Mouse (Mus musculus) brain, embryonic 14.5 days (tissue): ENCODE data around the gene Ptpn7.

ENCODE experiments used
- CTCF ChIP-seq: fragments of 200-500 bp; IDR thresholded peaks from 2 replicates; pipeline ENCODE4 v1.5.1; 2012; ENCODE audit warnings: inconsistent platforms, mild to moderate bottlenecking, moderate library complexity, borderline replicate concordance; ENCODE audit not compliant: insufficient read depth, insufficient read length; ENCODE audit errors: extremely low read depth
- POLR2A ChIP-seq: fragments of 200-500 bp; IDR thresholded peaks from 2 replicates; pipeline ENCODE4 v1.6.1; 2012; ENCODE audit warnings: mild to moderate bottlenecking, inconsistent platforms, borderline replicate concordance; ENCODE audit not compliant: poor library complexity, insufficient read depth, insufficient read length, severe bottlenecking; ENCODE audit errors: extremely low read depth

DNA sequence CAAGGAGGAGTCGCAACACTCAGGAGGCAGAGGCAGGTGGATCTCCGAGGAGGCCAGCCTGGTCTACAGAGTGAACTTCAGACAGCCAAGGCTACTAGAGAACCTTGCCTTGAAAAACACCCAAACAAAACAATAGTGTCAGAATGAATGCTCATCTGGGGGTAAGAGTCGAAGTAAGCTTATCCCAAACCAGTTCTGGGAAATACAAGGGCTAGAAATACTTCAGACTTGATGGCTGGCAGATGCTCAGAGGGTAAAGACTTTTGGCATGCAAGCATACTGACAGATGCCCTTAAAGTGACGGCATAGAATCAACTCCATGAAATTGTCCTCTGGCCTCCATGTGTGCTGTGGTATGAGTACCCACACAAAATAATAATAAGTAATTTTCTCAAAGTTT, 56.7 kb downstream of the Ptpn7 start:
- TF ChIP-seq POLR2A (no peak), CTCF (no peak)
